Mouse (Mus musculus): ENCODE results near the gene Vmn1r53.
"Not testable (repeated sequence)": the region's sequence is repeated elsewhere in the genome, so short reads cannot be mapped to it uniquely, and the experiment has no call there.

The Vmn1r53 gene

GRCm38 (mm10) chr6:90224338-90224737 lies at the start of gene Vmn1r53:
Gene Vmn1r53 (minus strand): TSS chr6:90224438.
- in situ Hi-C loops (cut with MboI, MseI) = no loop called here

GRCm38 (mm10) chr6:90246000-90246399 lies 21.8 kb upstream of the Vmn1r53 start, which contains the start of gene Vmn1r54:
Gene Vmn1r54 (plus strand): TSS chr6:90246300.
- in situ Hi-C loops (cut with MboI, MseI) = no loop called here

- in situ Hi-C loops (cut with MboI, MseI) = no loop called here
Observed at GRCm38 (mm10) chr6:90244019-90244418, 19.8 kb upstream of the Vmn1r53 start.

DNA sequence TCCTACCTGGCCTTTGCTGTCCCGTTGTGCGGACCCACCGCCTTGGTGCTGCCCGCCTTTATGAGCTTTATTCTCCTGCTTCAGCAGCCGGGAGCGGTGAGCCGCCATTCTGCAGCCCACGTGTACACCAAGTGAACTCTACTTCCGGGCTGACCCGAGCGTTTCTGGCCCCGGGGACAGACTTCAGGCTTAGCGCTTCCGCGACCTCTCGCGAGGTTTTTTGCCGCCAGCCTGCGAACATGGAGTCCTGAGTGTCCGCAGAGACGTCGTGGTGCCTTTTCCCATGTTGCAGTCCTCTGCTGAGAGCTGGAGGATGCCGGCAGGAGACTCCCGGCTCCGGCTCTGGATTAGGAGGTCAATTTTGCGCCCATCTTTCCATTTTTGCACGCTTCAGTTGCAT lies 8.4 kb upstream of the Vmn1r53 start:
- in situ Hi-C loops (cut with MboI, MseI) = no loop called here

DNA sequence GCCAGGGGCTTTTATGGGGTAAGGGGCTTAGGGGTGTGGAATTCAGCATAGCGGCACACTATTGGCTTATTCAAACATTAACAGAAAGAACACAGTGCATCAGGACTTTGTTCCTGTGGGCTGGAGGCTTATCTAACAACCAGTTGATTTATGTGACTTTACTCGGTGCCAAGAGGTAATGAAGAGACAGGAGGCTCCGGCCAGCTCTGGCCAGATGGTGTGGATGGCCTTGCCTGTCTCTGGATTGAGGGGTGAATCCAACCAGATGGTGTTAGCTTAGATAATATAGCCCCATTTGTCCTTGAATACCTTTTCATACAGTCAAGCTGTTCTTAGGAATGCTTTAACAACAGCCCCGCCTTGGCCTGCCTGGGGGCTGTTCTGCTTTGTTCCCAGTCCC lies 7.9 kb upstream of the Vmn1r53 start:
- in situ Hi-C loops (cut with MboI, MseI) = not testable (repeated sequence)

- in situ Hi-C loops (cut with MboI, MseI) = not testable (repeated sequence)
Observed at GRCm38 (mm10) chr6:90202493-90202892, 21.7 kb downstream of the Vmn1r53 start, which contains the start of gene V1ra8. Gene V1ra8 (plus strand): TSS chr6:90202793.

DNA sequence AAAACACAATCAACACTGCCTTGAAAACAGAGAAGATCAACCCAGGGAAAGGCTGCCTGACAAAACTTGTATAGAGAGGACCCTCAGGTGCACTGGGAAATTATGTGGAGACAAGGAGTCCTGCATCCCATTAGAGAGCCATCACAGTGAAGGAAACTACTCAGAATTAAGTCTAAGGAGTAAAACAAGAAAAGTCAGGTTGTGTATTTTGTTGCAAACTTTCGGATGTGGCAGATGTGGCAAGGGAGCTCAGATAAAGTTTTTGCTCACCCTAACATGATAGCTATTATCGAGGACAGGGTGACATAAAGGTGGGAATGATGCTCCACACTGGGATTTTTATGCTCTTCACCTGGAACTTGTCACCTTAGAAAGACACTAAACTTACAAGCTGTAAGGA lies 49.7 kb downstream of the Vmn1r53 start, which contains the start of gene Vmn1r52:
Vmn1r52 (plus strand) TSS at position 301 of the 400 bp plus-strand sequence.
- in situ Hi-C loops (cut with MboI, MseI) = no loop called here
